Mouse (Mus musculus): Measurements from ENCODE around the gene Zfp286.

- TF ChIP-seq CTCF (IDR thresholded peaks at IDR 0.05; ENCODE audit: extremely low read depth, insufficient read depth, insufficient read length, insufficient replicate concordance) (no peak), POLR2A (IDR thresholded peaks at IDR 0.05; ENCODE audit: low read depth, low read length) (no peak)
Observed at GRCm38 (mm10) chr11:62731311-62732021, 57.8 kb downstream of the Zfp286 start, which contains the start of gene Zfp287.

Measured in spleen, adult 2 months (tissue).